Comparison of ENCODE assay signal across 16 mouse cellular contexts in the genomic region with DNA sequence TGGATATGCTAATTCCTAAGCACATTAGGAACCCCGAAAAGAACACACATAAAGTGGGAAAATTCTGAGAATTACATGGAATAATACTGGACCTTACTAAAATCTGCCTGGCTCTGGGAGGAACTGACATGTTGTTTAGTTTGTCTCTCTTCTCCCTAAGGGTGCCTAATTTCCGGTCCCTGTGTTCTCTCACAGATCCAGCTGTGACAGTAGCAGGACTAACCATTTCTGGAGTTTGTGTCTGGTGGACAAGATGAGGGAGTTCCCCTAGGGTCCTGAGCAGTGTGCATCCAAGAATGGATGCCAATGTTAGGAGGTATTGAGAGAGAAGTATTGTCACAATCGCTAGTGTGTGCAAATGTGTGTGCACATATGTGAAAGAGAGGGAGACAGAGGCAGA. TPM values are rescaled to one million over a fixed set of nuclear protein-coding genes. Genes with fewer than 3 reads are reported as not detected.
DNase-seq lines count a peak whose midpoint lies in the region; ATAC-seq and TF ChIP-seq lines count a peak whose summit lies in the region.
"Had no signal": no experiment of that assay in that cellular context is flagged by ENCODE, and none has a peak within 500 bp of the region (broad histone marks: within the 10 kb centered on the region; RNA-seq: fewer than 3 reads in every experiment).

No protein-coding gene starts in this region.

- no peak for ATAC-seq in heart, embryonic 11.5 days (replicated peaks; ENCODE audit: insufficient number of reproducible peaks, low FRiP score, low TSS enrichment)
- no peak for ATAC-seq in neural tube, embryonic 15.5 days (ENCODE audit: low FRiP score)
- no peak for ATAC-seq in liver, embryonic 13.5 days (ENCODE audit: low read depth)
- ATAC-seq in liver, postnatal 0 days: no peak
- no peak for ATAC-seq in cerebellum, adult (ENCODE audit: insufficient number of reproducible peaks, low FRiP score, low TSS enrichment)
- ATAC-seq: forebrain, embryonic 15.5 days; hindbrain, postnatal 0 days had no signal

- no peak for TF ChIP-seq EP300 in liver, postnatal 0 days (IDR thresholded peaks at IDR 0.05; ENCODE audit: low read depth)

- no peak overlapping the region for H3K27ac ChIP-seq in heart, embryonic 11.5 days (ENCODE audit: low read depth, low read length)
- H3K27ac ChIP-seq in neural tube, embryonic 15.5 days (replicated peaks): no peak overlapping the region
- H3K27ac ChIP-seq in liver, embryonic 13.5 days: peak overlapping the region; percentile 82
- H3K27ac ChIP-seq in liver, postnatal 0 days (ENCODE audit: low read depth): no peak overlapping the region
- H3K27ac ChIP-seq: embryonic facial prominence, embryonic 10.5 days; forebrain, embryonic 15.5 days; hindbrain, embryonic 13.5 days; hindbrain, postnatal 0 days had no signal

- DNase-seq in heart, adult 9 months (ENCODE audit: low spot score in 2 of 2): no peak
- DNase-seq in neural tube, embryonic 10.5 days (ENCODE audit: extremely low spot score, low spot score): peak; percentile 7
- DNase-seq in liver, embryonic 13.5 days: no peak
- peak; percentile 5 for DNase-seq in liver, postnatal 0 days
- no peak for DNase-seq in adrenal gland, adult 8-10 months
- DNase-seq: adrenal gland, postnatal 10 days; cerebellum, adult 18-20 months; cerebellum, adult 9-11 months; gastrocnemius, postnatal 36 days had no signal

- TF ChIP-seq CTCF in liver, postnatal 0 days (IDR thresholded peaks at IDR 0.05; ENCODE audit: low read depth): no peak

- peaks cover 13% of the 10 kb centered on the region for H3K4me1 ChIP-seq in heart, embryonic 11.5 days (ENCODE audit: control insufficient read depth, insufficient read depth, low read length)
- no peaks in the 10 kb centered on the region for H3K4me1 ChIP-seq in neural tube, embryonic 15.5 days
- peaks cover 85% of the 10 kb centered on the region for H3K4me1 ChIP-seq in liver, embryonic 13.5 days (replicated peaks)
- peaks cover 33% of the 10 kb centered on the region for H3K4me1 ChIP-seq in liver, postnatal 0 days (ENCODE audit: insufficient read depth)
- H3K4me1 ChIP-seq: forebrain, embryonic 15.5 days; hindbrain, embryonic 13.5 days had no signal

- peaks cover 14% of the 10 kb centered on the region for H3K27me3 ChIP-seq in heart, embryonic 11.5 days (ENCODE audit: control insufficient read depth, insufficient read depth, low read length)
- no peaks in the 10 kb centered on the region for H3K27me3 ChIP-seq in neural tube, embryonic 15.5 days (replicated peaks)
- peaks cover 6% of the 10 kb centered on the region for H3K27me3 ChIP-seq in liver, embryonic 13.5 days
- no peaks in the 10 kb centered on the region for H3K27me3 ChIP-seq in liver, postnatal 0 days (ENCODE audit: insufficient read depth, low read length)
- H3K27me3 ChIP-seq: forebrain, embryonic 15.5 days; hindbrain, embryonic 13.5 days had no signal

- WGBS in heart, embryonic 11.5 days (ENCODE audit: insufficient replicate concordance): 81% methylated on average over 3 of the region's 3 CpGs
- WGBS in neural tube, embryonic 15.5 days: 91% methylated on average over 3 of the region's 3 CpGs
- 65% methylated on average over 3 of the region's 3 CpGs for WGBS in liver, embryonic 13.5 days (ENCODE audit: insufficient replicate concordance)
- WGBS in liver, postnatal 0 days (ENCODE audit: insufficient replicate concordance): 84% methylated on average over 3 of the region's 3 CpGs

- no peaks in the 10 kb centered on the region for H3K36me3 ChIP-seq in heart, embryonic 11.5 days (ENCODE audit: control insufficient read depth, insufficient read depth, low read length)
- H3K36me3 ChIP-seq in neural tube, embryonic 15.5 days: no peaks in the 10 kb centered on the region
- H3K36me3 ChIP-seq in liver, embryonic 13.5 days: no peaks in the 10 kb centered on the region
- no peaks in the 10 kb centered on the region for H3K36me3 ChIP-seq in liver, postnatal 0 days (replicated peaks; ENCODE audit: insufficient read depth, low read length)
- H3K36me3 ChIP-seq: embryonic facial prominence, embryonic 10.5 days; forebrain, embryonic 15.5 days; hindbrain, embryonic 13.5 days had no signal

- H3K9ac ChIP-seq in heart, embryonic 11.5 days (ENCODE audit: low read depth, low read length): no peak overlapping the region
- no peak overlapping the region for H3K9ac ChIP-seq in neural tube, embryonic 15.5 days (replicated peaks)
- H3K9ac ChIP-seq in liver, embryonic 13.5 days: peak overlapping the region; percentile 52
- H3K9ac ChIP-seq in liver, postnatal 0 days (replicated peaks): no peak overlapping the region
- H3K9ac ChIP-seq: forebrain, embryonic 15.5 days; hindbrain, embryonic 13.5 days had no signal

- H3K9me3 ChIP-seq in heart, embryonic 11.5 days (replicated peaks; ENCODE audit: control insufficient read depth, low read length): no peaks in the 10 kb centered on the region
- no peaks in the 10 kb centered on the region for H3K9me3 ChIP-seq in neural tube, embryonic 15.5 days (replicated peaks)
- no peaks in the 10 kb centered on the region for H3K9me3 ChIP-seq in liver, embryonic 13.5 days (replicated peaks)
- H3K9me3 ChIP-seq in liver, postnatal 0 days (ENCODE audit: low read length): no peaks in the 10 kb centered on the region
- H3K9me3 ChIP-seq: embryonic facial prominence, embryonic 10.5 days; forebrain, embryonic 15.5 days; hindbrain, embryonic 13.5 days had no signal

- no peak overlapping the region for H3K4me3 ChIP-seq in heart, embryonic 11.5 days (ENCODE audit: low read depth, low read length)
- no peak overlapping the region for H3K4me3 ChIP-seq in neural tube, embryonic 15.5 days (replicated peaks)
- no peak overlapping the region for H3K4me3 ChIP-seq in liver, embryonic 13.5 days (replicated peaks)
- no peak overlapping the region for H3K4me3 ChIP-seq in liver, postnatal 0 days (ENCODE audit: low read depth, low read length)
- H3K4me3 ChIP-seq: embryonic facial prominence, embryonic 10.5 days; forebrain, embryonic 15.5 days; hindbrain, embryonic 13.5 days had no signal

- H3K4me2 ChIP-seq in heart, embryonic 11.5 days: peak overlapping the region; percentile 9
- H3K4me2 ChIP-seq in neural tube, embryonic 15.5 days: no peak overlapping the region
- H3K4me2 ChIP-seq in liver, embryonic 13.5 days: peak overlapping the region; percentile 40
- H3K4me2 ChIP-seq in liver, postnatal 0 days (ENCODE audit: low read depth, low read length): no peak overlapping the region
- H3K4me2 ChIP-seq: forebrain, embryonic 15.5 days; hindbrain, embryonic 13.5 days had no signal

RNA-seq across cellular contexts. Expression of gene Pdzd8, which starts 10.8 kb away (rescaled TPM):
- polyA plus RNA-seq in heart, embryonic 11.5 days (2014; fragmentation: Nextera tagmentation; extraction: Ambion mirVana): 10.5 and 12.1 TPM in 2 replicates
- 10.0 and 10.4 TPM in 2 replicates for polyA plus RNA-seq in neural tube, embryonic 15.5 days (2015; fragmentation: Nextera tagmentation; extraction: Ambion mirVana)
- polyA plus RNA-seq in liver, embryonic 13.5 days (2015; fragmentation: Nextera tagmentation; extraction: Ambion mirVana): 3.9 and 4.4 TPM in 2 replicates
- polyA plus RNA-seq in liver, postnatal 0 days (2015; fragmentation: Nextera tagmentation; extraction: Ambion mirVana): 3.1 and 3.4 TPM in 2 replicates
- 10 to 100 TPM; 31.1 to 37.7 (median 35.6) TPM for total RNA-seq in adrenal gland, adult 8-10 months (2022)

RNA-seq across cellular contexts. Expression of gene Rps12-ps3, which starts 34.3 kb away (rescaled TPM):
- 24.2 and 35.1 TPM in 2 replicates for polyA plus RNA-seq in heart, embryonic 11.5 days (2014; fragmentation: Nextera tagmentation; extraction: Ambion mirVana)
- 4.0 and 5.5 TPM in 2 replicates for polyA plus RNA-seq in neural tube, embryonic 15.5 days (2015; fragmentation: Nextera tagmentation; extraction: Ambion mirVana)
- polyA plus RNA-seq in liver, embryonic 13.5 days (2015; fragmentation: Nextera tagmentation; extraction: Ambion mirVana): 14.4 and 21.8 TPM in 2 replicates
- 12.3 and 24.8 TPM in 2 replicates for polyA plus RNA-seq in liver, postnatal 0 days (2015; fragmentation: Nextera tagmentation; extraction: Ambion mirVana)
- 100 to 1,000 TPM; 398 to 666 (median 560) TPM for total RNA-seq in adrenal gland, adult 8-10 months (2022)

Comparison
In these comparisons a context has a peak if more than half of its experiments do, and no peak if none do; other contexts are left out.
1. H3K4me2 ChIP-seq: peak in heart, embryonic 11.5 days (single experiment) and liver, embryonic 13.5 days (single experiment); none in neural tube, embryonic 15.5 days (single experiment) and liver, postnatal 0 days (single experiment).
2. DNase-seq: peak in neural tube, embryonic 10.5 days (single experiment) and liver, postnatal 0 days (single experiment); none in heart, adult 9 months (0 of 2), liver, embryonic 13.5 days (single experiment) and adrenal gland, adult 8-10 months (single experiment).